Mouse (Mus musculus) MEL (cell line): Measurements from ENCODE around the gene Prss21. TPM values are rescaled to one million over a fixed set of nuclear protein-coding genes. Genes with fewer than 3 reads are reported as not detected.

Experiments used
- DNase-seq: peaks from one replicate; pipeline ENCODE4 v3.0.0; 2011; ENCODE audit warnings: low read depth, low spot score
- H3K27ac ChIP-seq: 2 replicates; pipeline ENCODE4 v1.5.1; 2012; ENCODE audit warnings: low read depth, mild to moderate bottlenecking, control low read depth, low read length, moderate library complexity; ENCODE audit not compliant: control insufficient read depth
- H3K27me3 ChIP-seq, 2 experiments: fragments of 150-350 bp in 1 of 2; sonication (generic) in 1 of 2; 2 replicates each; pipeline ENCODE4 v1.6.1; 2012; ENCODE audit warnings: low read length in 2 of 2, mild to moderate bottlenecking in 2 of 2, improper control_type of control experiment in 1 of 2, moderate library complexity in 1 of 2; ENCODE audit not compliant: insufficient read depth in 2 of 2, control insufficient read depth in 1 of 2
- H3K36me3 ChIP-seq, 2 experiments: 2 replicates each; pipeline ENCODE4 v1.6.1; 2012 to 2014; ENCODE audit warnings: low read length in 2 of 2, improper control_type of control experiment in 1 of 2, inconsistent platforms in 1 of 2, mild to moderate bottlenecking in 1 of 2; ENCODE audit not compliant: insufficient read depth in 2 of 2, control insufficient read depth in 1 of 2
- H3K4me1 ChIP-seq, 2 experiments: fragments of 150-350 bp in 1 of 2; sonication (generic) in 1 of 2; 2 replicates each; pipeline ENCODE4 v1.6.1; 2012; ENCODE audit warnings: low read length in 2 of 2, improper control_type of control experiment in 1 of 2, mild to moderate bottlenecking in 1 of 2; ENCODE audit not compliant: insufficient read depth in 2 of 2, control insufficient read depth in 1 of 2
- H3K4me3 ChIP-seq, 2 experiments: fragments of 150-350 bp in 1 of 2; sonication (generic) in 1 of 2; 2 replicates each; pipeline ENCODE4 v1.5.1; 2012; ENCODE audit warnings: low read depth in 2 of 2, low read length in 2 of 2, mild to moderate bottlenecking in 2 of 2, moderate library complexity in 2 of 2, control low read depth in 1 of 2, improper control_type of control experiment in 1 of 2; ENCODE audit not compliant: control insufficient read depth in 1 of 2, insufficient read depth in 1 of 2
- H3K79me2 ChIP-seq: 2 replicates; pipeline ENCODE4 v1.6.1; 2012; ENCODE audit warnings: mild to moderate bottlenecking, low read length, moderate library complexity; ENCODE audit not compliant: control insufficient read depth, poor library complexity, insufficient read depth
- H3K9ac ChIP-seq: 2 replicates; pipeline ENCODE4 v1.6.1; 2012; ENCODE audit warnings: low read depth, mild to moderate bottlenecking, control low read depth, low read length, moderate library complexity; ENCODE audit not compliant: control insufficient read depth, poor library complexity, severe bottlenecking
- H3K9me3 ChIP-seq: fragments of 150-350 bp; sonication (generic); replicated peaks from 2 replicates; pipeline ENCODE4 v1.6.1; 2012; ENCODE audit warnings: mild to moderate bottlenecking, low read length, improper control_type of control experiment, moderate library complexity; ENCODE audit not compliant: insufficient read depth
- CHD1 ChIP-seq: IDR thresholded peaks from 2 replicates; pipeline ENCODE4 v1.6.1; 2012; ENCODE audit warnings: low read depth, mild to moderate bottlenecking, inconsistent platforms, low read length, improper control_type of control experiment
- CHD2 ChIP-seq: IDR thresholded peaks from 2 replicates; pipeline ENCODE4 v1.6.1; 2011; ENCODE audit warnings: low read length, improper control_type of control experiment
- E2F4 ChIP-seq: IDR thresholded peaks from 2 replicates; pipeline ENCODE4 v1.6.1; 2011; ENCODE audit warnings: low read depth, low read length, improper control_type of control experiment, borderline replicate concordance
- ELF1 ChIP-seq: IDR thresholded peaks from 2 replicates; pipeline ENCODE4 v1.6.1; 2014; ENCODE audit warnings: low read depth, mild to moderate bottlenecking, inconsistent platforms, low read length, improper control_type of control experiment, moderate library complexity
- HCFC1 ChIP-seq: IDR thresholded peaks from 2 replicates; pipeline ENCODE4 v1.6.1; 2012; ENCODE audit warnings: low read depth, mild to moderate bottlenecking, inconsistent platforms, low read length, improper control_type of control experiment, moderate library complexity
- MAFK ChIP-seq: IDR thresholded peaks from 2 replicates; pipeline ENCODE4 v1.6.1; 2011; ENCODE audit warnings: low read depth, mild to moderate bottlenecking, low read length, improper control_type of control experiment, borderline replicate concordance
- MAZ ChIP-seq: IDR thresholded peaks from 2 replicates; pipeline ENCODE4 v1.6.1; 2012; ENCODE audit warnings: low read depth, mild to moderate bottlenecking, inconsistent platforms, low read length, improper control_type of control experiment
- MEF2A ChIP-seq: IDR thresholded peaks from 2 replicates; pipeline ENCODE4 v1.6.1; 2014; ENCODE audit warnings: low read depth, mild to moderate bottlenecking, inconsistent platforms, low read length, improper control_type of control experiment; ENCODE audit not compliant: poor library complexity, insufficient replicate concordance, severe bottlenecking; ENCODE audit errors: extremely low read depth
- NELFE ChIP-seq: IDR thresholded peaks from 2 replicates; pipeline ENCODE4 v1.6.1; 2011; ENCODE audit warnings: low read depth, low read length, improper control_type of control experiment
- POLR2A ChIP-seq, 2 experiments: IDR thresholded peaks; 2 replicates each; pipeline ENCODE4 v1.6.1; 2011 to 2012; ENCODE audit warnings: low read length in 2 of 2, mild to moderate bottlenecking in 2 of 2, control low read depth in 1 of 2, improper control_type of control experiment in 1 of 2, low read depth in 1 of 2, moderate library complexity in 1 of 2; ENCODE audit not compliant: control insufficient read depth in 1 of 2, insufficient read depth in 1 of 2, poor library complexity in 1 of 2
- POLR2AphosphoS2 ChIP-seq: IDR thresholded peaks from 2 replicates; pipeline ENCODE4 v1.6.1; 2011; ENCODE audit warnings: low read length, improper control_type of control experiment
- RAD21 ChIP-seq: IDR thresholded peaks from 2 replicates; pipeline ENCODE4 v1.6.1; 2011; ENCODE audit warnings: mild to moderate bottlenecking, low read depth, low read length, improper control_type of control experiment
- RCOR1 ChIP-seq: IDR thresholded peaks from 2 replicates; pipeline ENCODE4 v1.6.1; 2012; ENCODE audit warnings: low read depth, mild to moderate bottlenecking, inconsistent platforms, low read length, improper control_type of control experiment
- SIN3A ChIP-seq: IDR thresholded peaks from 2 replicates; pipeline ENCODE4 v1.6.1; 2012; ENCODE audit warnings: low read length, improper control_type of control experiment, inconsistent platforms
- SMC3 ChIP-seq: IDR thresholded peaks from 2 replicates; pipeline ENCODE4 v1.6.1; 2011; ENCODE audit warnings: low read depth, low read length, improper control_type of control experiment
- TAL1 ChIP-seq: IDR thresholded peaks from 2 replicates; pipeline ENCODE4 v1.6.1; 2012; ENCODE audit warnings: mild to moderate bottlenecking, inconsistent platforms, low read length, moderate library complexity, mixed read lengths
- TBP ChIP-seq: IDR thresholded peaks from 2 replicates; pipeline ENCODE4 v1.8.0; 2011; ENCODE audit warnings: low read depth, low read length, improper control_type of control experiment
- TCF12 ChIP-seq: IDR thresholded peaks from 2 replicates; pipeline ENCODE4 v1.6.1; 2014; ENCODE audit warnings: low read depth, mild to moderate bottlenecking, inconsistent platforms, low read length, improper control_type of control experiment, moderate library complexity
- USF1 ChIP-seq: IDR thresholded peaks from 2 replicates; pipeline ENCODE4 v1.6.1; 2014; ENCODE audit warnings: low read depth, mild to moderate bottlenecking, inconsistent platforms, low read length, improper control_type of control experiment, moderate library complexity
- USF2 ChIP-seq, 2 experiments: IDR thresholded peaks; 2 replicates each; pipeline ENCODE4 v1.6.1; 2011 to 2012; ENCODE audit warnings: improper control_type of control experiment in 2 of 2, low read length in 2 of 2, borderline replicate concordance in 1 of 2, inconsistent platforms in 1 of 2, low read depth in 1 of 2, mild to moderate bottlenecking in 1 of 2; ENCODE audit not compliant: insufficient read depth in 1 of 2
- ZKSCAN1 ChIP-seq: IDR thresholded peaks from 2 replicates; pipeline ENCODE4 v1.6.1; 2012; ENCODE audit warnings: low read depth, mild to moderate bottlenecking, inconsistent platforms, low read length, improper control_type of control experiment, moderate library complexity
- ZMIZ1 ChIP-seq: IDR thresholded peaks from 2 replicates; pipeline ENCODE4 v1.6.1; 2012; ENCODE audit warnings: low read depth, mild to moderate bottlenecking, inconsistent platforms, low read length, improper control_type of control experiment, moderate library complexity
- ZNF384 ChIP-seq: IDR thresholded peaks from 2 replicates; pipeline ENCODE4 v1.6.1; 2012; ENCODE audit warnings: low read depth, mild to moderate bottlenecking, inconsistent platforms, low read length, improper control_type of control experiment
- polyA plus RNA-seq, 2 experiments: library from polyadenylated mRNA; stranded (reverse) in 1 of 2; unstranded in 1 of 2; fragments of >175 nt in 1 of 2; fragments of >200 nt in 1 of 2; gene quantifications; 2 replicates each; pipeline versions ENCODE4 v1.2.1 to v1.2.4; 2012; ENCODE audit warnings: low replicate concordance in 2 of 2, low read depth in 1 of 2; ENCODE audit not compliant: insufficient read length in 2 of 2, insufficient read depth in 1 of 2, missing spikeins in 1 of 2
- total RNA-seq: library from RNA; depleted of rRNA; stranded (reverse); fragments of 300-350 nt; gene quantifications from 2 replicates; pipeline ENCODE4 v1.2.3, GENCODE M21; 2012

The Prss21 gene
- total and polyA plus RNA-seq, 3 experiments: not detected

DNA sequence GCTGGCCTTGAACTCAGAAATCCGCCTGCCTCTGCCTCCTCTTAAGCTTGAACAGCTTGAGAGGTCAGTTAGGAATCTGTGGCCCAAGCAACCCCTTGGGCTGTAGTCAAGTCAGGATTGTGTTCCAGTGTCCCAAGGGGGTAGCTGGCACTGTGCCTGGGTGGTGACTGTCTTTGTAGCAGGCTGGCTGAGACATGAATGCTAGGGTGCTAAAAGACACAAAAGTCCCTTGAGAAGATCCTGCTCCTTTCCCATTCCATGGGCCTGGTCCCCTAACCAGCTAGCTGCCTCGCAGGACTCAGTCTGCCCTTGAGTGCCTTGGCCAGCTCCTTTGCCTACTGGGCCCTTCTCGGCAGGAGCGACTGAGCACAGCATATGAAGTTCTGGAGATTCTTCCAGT, 4.9 kb upstream of the Prss21 start:
- no peak overlapping the region for H3K9ac ChIP-seq
- no peaks in the 10 kb centered on the region for H3K79me2 ChIP-seq
- no peak for DNase-seq
- no peak overlapping the region for H3K4me3 ChIP-seq
- H3K36me3 ChIP-seq: no peaks in the 10 kb centered on the region
- no peak for TF ChIP-seq TAL1
- TF ChIP-seq POLR2A (IDR thresholded peaks at IDR 0.05; ENCODE audit: control insufficient read depth in 1 of 2, insufficient read depth in 1 of 2, low read depth in 1 of 2, low read length in 2 of 2, poor library complexity in 1 of 2): no peak
- no peak for TF ChIP-seq HCFC1
- no peak for TF ChIP-seq ZNF384
- no peak for TF ChIP-seq MAFK
- no peak for TF ChIP-seq CHD2
- no peak for TF ChIP-seq RCOR1
- TF ChIP-seq TCF12: no peak
- TF ChIP-seq SMC3: no peak
- no peak for TF ChIP-seq ELF1
- TF ChIP-seq NELFE: no peak
- TF ChIP-seq ZMIZ1: no peak
- TF ChIP-seq MAZ: no peak
- TF ChIP-seq TBP: no peak
- no peaks in the 10 kb centered on the region for H3K4me1 ChIP-seq
- H3K27me3 ChIP-seq: peaks cover 0 to 2% of the 10 kb centered on the region in 2 experiments; a peak in 1 of 4 replicates
- H3K9me3 ChIP-seq: no peaks in the 10 kb centered on the region
- H3K27ac ChIP-seq: no peak overlapping the region

DNA sequence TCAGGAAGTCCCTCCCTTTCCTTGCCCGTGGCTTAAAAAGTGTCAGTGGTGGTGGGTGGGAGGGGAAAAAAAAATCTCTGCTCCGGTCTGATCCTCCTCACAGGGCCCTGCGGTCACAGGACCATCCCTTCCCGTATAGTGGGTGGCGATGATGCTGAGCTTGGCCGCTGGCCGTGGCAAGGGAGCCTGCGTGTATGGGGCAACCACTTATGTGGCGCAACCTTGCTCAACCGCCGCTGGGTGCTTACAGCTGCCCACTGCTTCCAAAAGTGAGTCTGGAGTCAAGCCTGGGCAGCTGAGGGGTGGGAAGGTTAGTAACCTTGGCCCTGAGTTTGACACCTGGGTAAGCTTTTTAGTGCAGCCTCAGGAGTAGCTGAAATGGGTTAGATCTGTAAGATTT, 657 bp downstream of the Prss21 start:
- H3K79me2 ChIP-seq: no peaks in the 10 kb centered on the region
- no peak overlapping the region for H3K27ac ChIP-seq
- H3K4me1 ChIP-seq: no peaks in the 10 kb centered on the region
- no peaks in the 10 kb centered on the region for H3K9me3 ChIP-seq
- H3K9ac ChIP-seq: no peak overlapping the region
- no peak for DNase-seq
- peaks cover 0 to 3% of the 10 kb centered on the region in 2 experiments; a peak in 3 of 4 replicates for H3K27me3 ChIP-seq
- TF ChIP-seq USF2 (IDR thresholded peaks at IDR 0.05; ENCODE audit: borderline replicate concordance in 1 of 2, insufficient read depth in 1 of 2, low read depth in 1 of 2, low read length in 2 of 2) (no peak), ZKSCAN1 (no peak), HCFC1 (no peak), USF1 (no peak), CHD1 (no peak), SIN3A (no peak), RAD21 (no peak), TBP (no peak), NELFE (no peak), MEF2A (no peak), TAL1 (no peak), ELF1 (no peak), E2F4 (no peak), POLR2AphosphoS2 (no peak)
- no peak overlapping the region for H3K4me3 ChIP-seq
- H3K36me3 ChIP-seq: no peaks in the 10 kb centered on the region
